Comparison of ENCODE assay signal across 23 mouse cellular contexts in genomic region chr6:112291146-112291545, GRCm38 (mm10). TPM values are rescaled to one million over a fixed set of nuclear protein-coding genes. Genes with fewer than 3 reads are reported as not detected.
DNase-seq lines count a peak whose midpoint lies in the region; ATAC-seq and TF ChIP-seq lines count a peak whose summit lies in the region.
"Had no signal": no experiment of that assay in that cellular context is flagged by ENCODE, and none has a peak within 500 bp of the region (broad histone marks: within the 10 kb centered on the region; RNA-seq: fewer than 3 reads in every experiment).

No protein-coding gene starts in this region.

- DNase-seq in frontal cortex, postnatal 10 days (ENCODE audit: low spot score in 2 of 2) = no peak
- peak; percentile 61 for DNase-seq in heart, adult 11 months
- DNase-seq in heart, postnatal 25 days (ENCODE audit: low spot score) = no peak
- peak; percentile 12 for DNase-seq in intestine, embryonic 14.5 days (ENCODE audit: low spot score)
- DNase-seq in lung, postnatal 0 days (ENCODE audit: low spot score) = no peak
- DNase-seq in lung, postnatal 36 days = no peak
- DNase-seq: adrenal gland, adult 2 months; adrenal gland, adult 8-10 months; adrenal gland, postnatal 10 days; adrenal gland, postnatal 14 days; adrenal gland, postnatal 25 days; adrenal gland, postnatal 36 days; B cell, adult 2 months; cerebellum, adult 11 months; cerebellum, adult 11-12 months had no signal

- no peak overlapping the region for H3K9ac ChIP-seq in intestine, embryonic 14.5 days (ENCODE audit: low read length)
- no peak overlapping the region for H3K9ac ChIP-seq in intestine, postnatal 0 days (ENCODE audit: low read depth, low read length)
- H3K9ac ChIP-seq in lung, postnatal 0 days (replicated peaks; ENCODE audit: low read depth) = no peak overlapping the region

- intact Hi-C loops in heart, postnatal 25 days (cut with DNase I) = no loop called here

- 78% methylated on average over 4 of the region's 4 CpGs for WGBS in intestine, embryonic 14.5 days
- WGBS in intestine, postnatal 0 days = 77% methylated on average over 4 of the region's 4 CpGs
- 68% methylated on average over 4 of the region's 4 CpGs for WGBS in lung, postnatal 0 days

- no peak overlapping the region for H3K27ac ChIP-seq in intestine, embryonic 14.5 days (ENCODE audit: low read depth)
- no peak overlapping the region for H3K27ac ChIP-seq in intestine, postnatal 0 days (ENCODE audit: low read depth, low read length)
- 0 out of 2 replicates have a peak overlapping the region, but pooled peaks have one; percentile 20 for H3K27ac ChIP-seq in lung, postnatal 0 days (ENCODE audit: low read length)

- TF ChIP-seq EP300 in lung, postnatal 0 days (IDR thresholded peaks at IDR 0.05) = no peak

- no peaks in the 10 kb centered on the region for H3K27me3 ChIP-seq in intestine, embryonic 14.5 days (replicated peaks; ENCODE audit: control insufficient read depth, insufficient read depth, low read length)
- no peaks in the 10 kb centered on the region for H3K27me3 ChIP-seq in intestine, postnatal 0 days (replicated peaks; ENCODE audit: control insufficient read depth, insufficient read depth, low read length)
- H3K27me3 ChIP-seq in lung, postnatal 0 days (replicated peaks; ENCODE audit: insufficient read depth, low read length) = no peaks in the 10 kb centered on the region
- H3K27me3 ChIP-seq: CH12.LX, Patski had no signal

- H3K9me3 ChIP-seq in intestine, embryonic 14.5 days (ENCODE audit: control insufficient read depth, low read length) = no peaks in the 10 kb centered on the region
- H3K9me3 ChIP-seq in intestine, postnatal 0 days (ENCODE audit: control insufficient read depth) = no peaks in the 10 kb centered on the region
- no peaks in the 10 kb centered on the region for H3K9me3 ChIP-seq in lung, postnatal 0 days (ENCODE audit: low read length)

- no peaks in the 10 kb centered on the region for H3K4me1 ChIP-seq in intestine, embryonic 14.5 days (replicated peaks; ENCODE audit: control insufficient read depth, insufficient read depth, low read length)
- no peaks in the 10 kb centered on the region for H3K4me1 ChIP-seq in intestine, postnatal 0 days (replicated peaks; ENCODE audit: control insufficient read depth, insufficient read depth, low read length)
- no peaks in the 10 kb centered on the region for H3K4me1 ChIP-seq in lung, postnatal 0 days (ENCODE audit: insufficient read depth, low read depth, low read length)

- H3K4me2 ChIP-seq in intestine, embryonic 14.5 days (ENCODE audit: low read length) = no peak overlapping the region
- H3K4me2 ChIP-seq in intestine, postnatal 0 days (replicated peaks; ENCODE audit: low read depth) = no peak overlapping the region
- H3K4me2 ChIP-seq in lung, postnatal 0 days (replicated peaks; ENCODE audit: low read depth, low read length) = no peak overlapping the region

- ATAC-seq in frontal cortex, adult (ENCODE audit: low TSS enrichment) = peak; percentile 54
- no peak for ATAC-seq in intestine, embryonic 14.5 days (replicated peaks; ENCODE audit: low FRiP score, low TSS enrichment, low read depth)
- ATAC-seq in intestine, postnatal 0 days = no peak
- ATAC-seq in lung, postnatal 0 days = peak; percentile 43; the same call in 1 of the 2 replicates
- ATAC-seq: activated CD4-positive, CD25-positive, alpha-beta regulatory T cell, adult 4 months; CD4-positive, CD25-positive, alpha-beta regulatory T cell, adult 4 months; Patski had no signal

- H3K4me3 ChIP-seq in intestine, embryonic 14.5 days (ENCODE audit: low read depth, low read length) = no peak overlapping the region
- no peak overlapping the region for H3K4me3 ChIP-seq in intestine, postnatal 0 days (ENCODE audit: low read depth, low read length)
- no peak overlapping the region for H3K4me3 ChIP-seq in lung, postnatal 0 days (ENCODE audit: low read depth, low read length)

- TF ChIP-seq CTCF in intestine, postnatal 0 days (IDR thresholded peaks at IDR 0.05; ENCODE audit: low read depth) = no peak
- no peak for TF ChIP-seq CTCF in lung, postnatal 0 days (IDR thresholded peaks at IDR 0.05)

- no peaks in the 10 kb centered on the region for H3K36me3 ChIP-seq in intestine, embryonic 14.5 days (ENCODE audit: control insufficient read depth, insufficient read depth, low read length)
- H3K36me3 ChIP-seq in intestine, postnatal 0 days (ENCODE audit: control insufficient read depth, insufficient read depth) = no peaks in the 10 kb centered on the region
- no peaks in the 10 kb centered on the region for H3K36me3 ChIP-seq in lung, postnatal 0 days (ENCODE audit: insufficient read depth, low read length)
- H3K36me3 ChIP-seq: G1E had no signal

RNA-seq across cellular contexts. Expression of gene Lmcd1, which starts 17.6 kb away (rescaled TPM):
- 10 to 100 TPM; 33.6 to 45.2 TPM for total RNA-seq in heart, postnatal 25 days (2021)
- polyA plus RNA-seq in intestine, embryonic 14.5 days (2014; fragmentation: Nextera tagmentation; extraction: Ambion mirVana) = 17.9 and 18.0 TPM in 2 replicates
- polyA plus RNA-seq in intestine, postnatal 0 days (2015; fragmentation: Nextera tagmentation; extraction: Ambion mirVana) = 8.0 and 8.7 TPM in 2 replicates
- 64.9 and 69.3 TPM in 2 replicates for polyA plus RNA-seq in lung, postnatal 0 days (2015; fragmentation: Nextera tagmentation; extraction: Ambion mirVana)
- total RNA-seq: MEL had no signal
- polyA plus RNA-seq: activated CD4-positive, CD25-positive, alpha-beta regulatory T cell, adult 4 months; CD4-positive, CD25-positive, alpha-beta regulatory T cell, adult 4 months; G1E had no signal

Comparison
In these comparisons a context has a peak if more than half of its experiments do, and no peak if none do; other contexts are left out.
1. DNase-seq: peak in heart, adult 11 months (single experiment) and intestine, embryonic 14.5 days (single experiment); none in frontal cortex, postnatal 10 days (0 of 2), heart, postnatal 25 days (single experiment), lung, postnatal 0 days (single experiment) and lung, postnatal 36 days (single experiment).
2. ATAC-seq: peak in frontal cortex, adult (single experiment) and lung, postnatal 0 days (single experiment); none in intestine, embryonic 14.5 days (single experiment) and intestine, postnatal 0 days (single experiment).